Mouse (Mus musculus): ENCODE results near the gene Ankrd34c.

Ankrd34c gene

GRCm38 (mm10) chr9:89678974-89679373 is 59.3 kb downstream of the Ankrd34c start:
- peak in 1 of 2 experiments; percentile 64 for DNase-seq (ENCODE audit: inconsistent age in 2 of 2, low spot score in 1 of 2)
